Mouse (Mus musculus): ENCODE measurements at regions not wholly inside any gene's neighbourhood (a gene's known extent, or its start where the extent isn't known, plus 50 kb on each side); places are given as distances from the start of the nearest gene placed in this dataset.

DNA sequence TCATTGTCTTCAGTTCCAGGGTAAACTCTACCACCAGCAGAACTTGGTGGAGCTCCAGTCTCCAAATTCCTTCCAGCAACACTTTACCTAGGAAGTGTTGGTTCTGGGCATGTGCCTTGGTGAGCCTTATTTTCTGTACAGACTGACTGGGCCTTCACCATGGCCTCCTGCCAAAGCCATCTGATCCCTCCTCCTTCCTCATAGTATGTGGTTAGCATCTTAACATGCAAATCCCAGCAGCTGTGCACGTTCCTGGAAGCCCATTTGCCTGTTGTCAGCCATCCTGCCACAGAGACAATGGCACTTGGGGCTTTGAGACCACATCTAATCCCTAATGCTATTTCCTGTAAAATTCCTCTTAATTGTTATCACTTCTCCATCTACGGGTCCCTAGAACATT lies 206.7 kb upstream of the Myt1l start:
- H3K27me3 ChIP-seq (ENCODE audit: control insufficient read depth in 1 of 2, insufficient read depth in 2 of 2, low read length in 2 of 2): no peaks in the 10 kb centered on the region
- H3K27ac ChIP-seq (ENCODE audit: control insufficient read depth, low read depth, low read length): no peak overlapping the region
- H3K79me2 ChIP-seq (ENCODE audit: control insufficient read depth, insufficient read depth, low read length, poor library complexity): no peaks in the 10 kb centered on the region
- no peak overlapping the region for H3K4me3 ChIP-seq (ENCODE audit: control insufficient read depth in 1 of 2, insufficient read depth in 1 of 2, low read depth in 2 of 2, low read length in 2 of 2)
- TF ChIP-seq CHD1 (IDR thresholded peaks at IDR 0.05; ENCODE audit: low read depth, low read length): no peak
- TF ChIP-seq TAL1 (IDR thresholded peaks at IDR 0.05; ENCODE audit: low read length): no peak
- no peak for TF ChIP-seq JUND (IDR thresholded peaks at IDR 0.05; ENCODE audit: low read depth, low read length)
- no peak for TF ChIP-seq MYB (IDR thresholded peaks at IDR 0.05; ENCODE audit: low read depth, low read length)
- no peak for TF ChIP-seq E2F4 (IDR thresholded peaks at IDR 0.05; ENCODE audit: borderline replicate concordance, low read depth, low read length)
- no peak for TF ChIP-seq MEF2A (IDR thresholded peaks at IDR 0.05; ENCODE audit: extremely low read depth, insufficient replicate concordance, low read depth, low read length, poor library complexity, severe bottlenecking)
- no peak for TF ChIP-seq GATA1 (IDR thresholded peaks at IDR 0.05; ENCODE audit: low read depth, low read length)
- TF ChIP-seq RAD21 (IDR thresholded peaks at IDR 0.05; ENCODE audit: low read depth, low read length): no peak
- no peak for TF ChIP-seq USF1 (IDR thresholded peaks at IDR 0.05; ENCODE audit: low read depth, low read length)
- no peak for TF ChIP-seq CHD2 (IDR thresholded peaks at IDR 0.05; ENCODE audit: low read length)
- TF ChIP-seq MAFK (IDR thresholded peaks at IDR 0.05; ENCODE audit: borderline replicate concordance, low read depth, low read length): no peak
- no peak for TF ChIP-seq EP300 (IDR thresholded peaks at IDR 0.05; ENCODE audit: low read depth in 1 of 2, low read length in 2 of 2)
- no peak for TF ChIP-seq POLR2AphosphoS2 (IDR thresholded peaks at IDR 0.05; ENCODE audit: low read length)
- no peak for TF ChIP-seq SMC3 (IDR thresholded peaks at IDR 0.05; ENCODE audit: low read depth, low read length)
- no peak for TF ChIP-seq NRF1 (IDR thresholded peaks at IDR 0.05; ENCODE audit: insufficient read depth, low read depth, low read length, poor library complexity, severe bottlenecking)
- no peak for TF ChIP-seq POLR2A (IDR thresholded peaks at IDR 0.05; ENCODE audit: control insufficient read depth in 1 of 2, insufficient read depth in 1 of 2, low read depth in 1 of 2, low read length in 2 of 2, poor library complexity in 1 of 2)
- TF ChIP-seq MXI1 (IDR thresholded peaks at IDR 0.05; ENCODE audit: low read depth, low read length): no peak
- H3K9me3 ChIP-seq (replicated peaks; ENCODE audit: insufficient read depth, low read length): no peaks in the 10 kb centered on the region
- no peak overlapping the region for H3K9ac ChIP-seq (ENCODE audit: control insufficient read depth, low read depth, low read length, poor library complexity, severe bottlenecking)
- H3K36me3 ChIP-seq (ENCODE audit: control insufficient read depth in 1 of 2, insufficient read depth in 2 of 2, low read length in 2 of 2): no peaks in the 10 kb centered on the region
- DNase-seq (ENCODE audit: low read depth, low spot score): no peak
- H3K4me1 ChIP-seq (ENCODE audit: control insufficient read depth in 1 of 2, insufficient read depth in 2 of 2, low read length in 2 of 2): no peaks in the 10 kb centered on the region

DNA sequence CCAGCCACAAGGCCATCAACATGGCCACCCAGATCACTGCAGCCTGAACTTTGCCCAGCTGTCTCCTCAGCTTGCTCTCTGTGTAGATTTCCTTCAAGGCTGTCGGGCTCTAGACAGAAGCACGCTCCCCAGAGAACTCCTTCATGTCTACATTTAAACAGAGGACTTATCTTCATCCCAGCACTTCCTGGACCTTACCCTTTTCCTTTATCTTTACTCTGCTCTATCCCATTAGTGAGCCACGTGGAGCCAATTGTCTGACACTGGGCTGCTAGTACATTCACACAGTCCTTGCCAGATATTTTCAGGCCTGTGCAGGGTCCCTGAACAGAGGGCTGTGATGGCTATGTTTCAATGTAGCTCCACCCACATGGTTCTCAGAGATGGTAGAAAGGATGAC lies 204.7 kb upstream of the Myt1l start:
- Histone ChIP-seq H3K79me2 (ENCODE audit: control insufficient read depth, insufficient read depth, low read length, poor library complexity) (no peaks in the 10 kb centered on the region), H3K27ac (ENCODE audit: control insufficient read depth, low read depth, low read length) (no peak overlapping the region), H3K9me3 (replicated peaks; ENCODE audit: insufficient read depth, low read length) (no peaks in the 10 kb centered on the region), H3K27me3 (ENCODE audit: control insufficient read depth in 1 of 2, insufficient read depth in 2 of 2, low read length in 2 of 2) (no peaks in the 10 kb centered on the region), H3K4me1 (ENCODE audit: control insufficient read depth in 1 of 2, insufficient read depth in 2 of 2, low read length in 2 of 2) (no peaks in the 10 kb centered on the region), H3K4me3 (ENCODE audit: control insufficient read depth in 1 of 2, insufficient read depth in 1 of 2, low read depth in 2 of 2, low read length in 2 of 2) (no peak overlapping the region), H3K36me3 (ENCODE audit: control insufficient read depth in 1 of 2, insufficient read depth in 2 of 2, low read length in 2 of 2) (no peaks in the 10 kb centered on the region), H3K9ac (ENCODE audit: control insufficient read depth, low read depth, low read length, poor library complexity, severe bottlenecking) (no peak overlapping the region)
- DNase-seq (ENCODE audit: low read depth, low spot score): no peak
- TF ChIP-seq TBP (IDR thresholded peaks at IDR 0.05; ENCODE audit: low read depth, low read length) (no peak), RAD21 (IDR thresholded peaks at IDR 0.05; ENCODE audit: low read depth, low read length) (no peak), USF2 (IDR thresholded peaks at IDR 0.05; ENCODE audit: borderline replicate concordance in 1 of 2, insufficient read depth in 1 of 2, low read depth in 1 of 2, low read length in 2 of 2) (no peak)

All from MEL (cell line).